Mouse (Mus musculus) liver, embryonic 14.5 days (tissue): ENCODE data around the gene Ppp1r3c. TPM values are rescaled to one million over a fixed set of nuclear protein-coding genes. Genes with fewer than 3 reads are reported as not detected.
"Not testable (repeated sequence)": the region's sequence is repeated elsewhere in the genome, so short reads cannot be mapped to it uniquely, and the experiment has no call there.

Experiments
- ATAC-seq: fragments of 200-750 bp; cut with Nextera tagmentation; 2 replicates; pipeline ENCODE4 v1.8.0; 2017; ENCODE audit warnings: moderate number of reproducible peaks, mild to moderate bottlenecking, moderate library complexity; ENCODE audit not compliant: insufficient read depth
- DNase-seq, 3 experiments: peaks; one replicate each; pipeline ENCODE4 v3.0.0-alpha.2; 2012 to 2013; ENCODE audit warnings: low read depth in 3 of 3, low spot score in 3 of 3
- H3K27ac ChIP-seq: fragments of 300-500 bp; sonication (generic); 2 replicates; pipeline ENCODE4 v1.5.1; 2014; ENCODE audit warnings: moderate library complexity, mild to moderate bottlenecking, control low read depth, inconsistent platforms
- H3K27me3 ChIP-seq: fragments of 300-500 bp; sonication (generic); 2 replicates; pipeline ENCODE4 v1.6.1; 2014; ENCODE audit warnings: mild to moderate bottlenecking, low read length, moderate library complexity; ENCODE audit not compliant: control insufficient read depth, insufficient read depth
- H3K36me3 ChIP-seq: fragments of 300-500 bp; sonication (generic); replicated peaks from 2 replicates; pipeline ENCODE4 v1.6.1; 2014; ENCODE audit warnings: low read depth; ENCODE audit not compliant: control insufficient read depth, insufficient read depth
- H3K4me1 ChIP-seq, 2 experiments: fragments of 200-500 bp in 1 of 2; fragments of 300-500 bp in 1 of 2; sonication (generic) in 1 of 2; replicated peaks; 2 replicates each; pipeline ENCODE4 v1.6.1; 2012 to 2014; ENCODE audit warnings: antibody characterized with exemption in 1 of 2, inconsistent platforms in 1 of 2, low read length in 1 of 2; ENCODE audit not compliant: control insufficient read depth in 2 of 2, insufficient read depth in 2 of 2
- H3K4me2 ChIP-seq: fragments of 300-500 bp; sonication (generic); 2 replicates; pipeline ENCODE4 v1.6.1; 2014; ENCODE audit warnings: low read depth, mild to moderate bottlenecking, control low read depth, moderate library complexity
- H3K4me3 ChIP-seq, 2 experiments: fragments of 200-500 bp in 1 of 2; fragments of 300-500 bp in 1 of 2; sonication (generic) in 1 of 2; 2 replicates each; pipeline ENCODE4 v1.5.1; 2012 to 2014; ENCODE audit warnings: low read depth in 2 of 2, low read length in 2 of 2, mild to moderate bottlenecking in 2 of 2, control low read depth in 1 of 2, inconsistent platforms in 1 of 2, moderate library complexity in 1 of 2; ENCODE audit not compliant: insufficient read depth in 1 of 2
- H3K9ac ChIP-seq: fragments of 300-500 bp; sonication (generic); replicated peaks from 2 replicates; pipeline ENCODE4 v1.6.1; 2014; ENCODE audit warnings: mild to moderate bottlenecking, control low read depth, moderate library complexity
- H3K9me3 ChIP-seq: fragments of 300-500 bp; sonication (generic); 2 replicates; pipeline ENCODE4 v1.6.1; 2016; ENCODE audit warnings: low read length, mixed read lengths; ENCODE audit not compliant: control insufficient read depth
- CTCF ChIP-seq: IDR thresholded peaks from 2 replicates; pipeline ENCODE4 v1.5.1; 2016; ENCODE audit warnings: antibody characterized with exemption, low read depth, control low read depth
- EP300 ChIP-seq: IDR thresholded peaks from 2 replicates; pipeline ENCODE4 v1.6.1; 2016; ENCODE audit warnings: antibody characterized with exemption, low read depth
- WGBS: fragments of 180-500 bp; shearing (Covaris S2); extraction: QIAGEN DNeasy Blood & Tissue Kit; methylation state at CpG from one replicate; pipeline ENCODE4 v1.1.7; 2014; ENCODE audit not compliant: insufficient replicate concordance; 5-methylcytosine and 5-hydroxymethylcytosine counted together
- polyA plus RNA-seq, 2 experiments: library from polyadenylated mRNA; depleted of rRNA in 1 of 2; stranded (reverse) in 1 of 2; unstranded in 1 of 2; fragments of >200 nt; fragmentation: Nextera tagmentation in 1 of 2; extraction: Ambion mirVana in 1 of 2; gene quantifications; 2 replicates each; pipeline versions ENCODE4 v1.2.1 to v1.2.3; 2012 to 2014

The Ppp1r3c gene
- polyA plus RNA-seq, 2 experiments: 0.65 to 1.1 TPM

- ATAC-seq (no peak), DNase-seq (no peak)
- no peak overlapping the region for H3K9ac ChIP-seq
- TF ChIP-seq EP300 (no peak), CTCF (no peak)
- 55% methylated on average over 10 of the region's 10 CpGs for WGBS
- peaks cover 12% of the 10 kb centered on the region for H3K27me3 ChIP-seq
- H3K4me2 ChIP-seq: no peak overlapping the region
- no peaks in the 10 kb centered on the region for H3K36me3 ChIP-seq
- no peaks in the 10 kb centered on the region for H3K9me3 ChIP-seq
- no peak overlapping the region for H3K27ac ChIP-seq
- no peak overlapping the region for H3K4me3 ChIP-seq
- H3K4me1 ChIP-seq: no peaks in the 10 kb centered on the region
Observed at GRCm38 (mm10) chr19:36734308-36735038, 2.0 kb downstream of the Ppp1r3c start.

- DNase-seq: no peak
- no peak overlapping the region for H3K4me3 ChIP-seq
- H3K27ac ChIP-seq: no peak overlapping the region
Observed at GRCm38 (mm10) chr19:36733191-36733943, 3.1 kb downstream of the Ppp1r3c start.

GRCm38 (mm10) chr19:36731310-36731709, 5.1 kb downstream of the Ppp1r3c start:
- peaks cover 3% of the 10 kb centered on the region for H3K27me3 ChIP-seq
- DNase-seq: no peak
- H3K4me1 ChIP-seq: no peaks in the 10 kb centered on the region
- no peak overlapping the region for H3K9ac ChIP-seq
- ATAC-seq: no peak
- H3K4me3 ChIP-seq: no peak overlapping the region
- H3K4me2 ChIP-seq: no peak overlapping the region
- no peaks in the 10 kb centered on the region for H3K9me3 ChIP-seq
- 74% methylated on average over 11 of the region's 11 CpGs for WGBS
- no peaks in the 10 kb centered on the region for H3K36me3 ChIP-seq
- TF ChIP-seq EP300 (no peak), CTCF (no peak)
- no peak overlapping the region for H3K27ac ChIP-seq

More at GRCm38 (mm10) chr19:36733191-36733943, 3.1 kb downstream of the Ppp1r3c start:
- WGBS: 73% methylated on average over 16 of the region's 16 CpGs
- H3K4me1 ChIP-seq: no peaks in the 10 kb centered on the region
- H3K4me2 ChIP-seq: no peak overlapping the region
- no peak overlapping the region for H3K9ac ChIP-seq
- no peaks in the 10 kb centered on the region for H3K36me3 ChIP-seq
- no peak for ATAC-seq
- TF ChIP-seq EP300 (no peak), CTCF (no peak)
- peaks cover 12% of the 10 kb centered on the region for H3K27me3 ChIP-seq
- no peaks in the 10 kb centered on the region for H3K9me3 ChIP-seq

DNA sequence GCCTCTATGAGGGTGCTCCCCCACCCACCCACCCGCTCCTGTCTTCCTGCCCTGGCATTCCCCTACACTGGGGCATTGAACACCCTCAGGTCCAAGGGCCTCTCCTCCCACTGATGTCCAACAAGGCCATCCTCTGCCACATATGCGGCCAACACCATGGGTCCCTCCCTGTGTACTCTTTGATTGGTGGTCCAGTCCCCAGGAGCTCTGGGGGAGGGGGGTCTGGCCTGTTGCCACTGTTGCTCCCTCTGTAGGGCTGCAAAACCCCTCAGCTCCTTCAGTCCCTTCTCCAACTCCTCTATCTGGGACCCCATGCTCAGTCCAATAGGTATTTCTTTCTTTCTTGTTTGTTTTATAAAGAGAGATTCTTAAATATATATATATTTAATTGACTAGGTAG, 6.0 kb downstream of the Ppp1r3c start:
- not testable (repeated sequence) for H3K9ac ChIP-seq, DNase-seq, H3K27me3 ChIP-seq, H3K36me3 ChIP-seq, H3K4me3 ChIP-seq, H3K9me3 ChIP-seq, H3K4me2 ChIP-seq, ATAC-seq, H3K4me1 ChIP-seq, H3K27ac ChIP-seq
- WGBS: 69% methylated on average over 2 of the region's 2 CpGs

GRCm38 (mm10) chr19:36728741-36729460, 7.6 kb downstream of the Ppp1r3c start:
- Histone ChIP-seq H3K27me3 (no peaks in the 10 kb centered on the region), H3K4me3 (no peak overlapping the region), H3K4me2 (no peak overlapping the region), H3K9ac (no peak overlapping the region), H3K4me1 (no peaks in the 10 kb centered on the region), H3K9me3 (no peaks in the 10 kb centered on the region), H3K36me3 (no peaks in the 10 kb centered on the region), H3K27ac (no peak overlapping the region)
- 69% methylated on average over 12 of the region's 12 CpGs for WGBS
- DNase-seq (no peak), ATAC-seq (no peak)
- TF ChIP-seq EP300 (no peak), CTCF (no peak)
